21 mouse cellular contexts compared by ENCODE assay signal in the genomic region with DNA sequence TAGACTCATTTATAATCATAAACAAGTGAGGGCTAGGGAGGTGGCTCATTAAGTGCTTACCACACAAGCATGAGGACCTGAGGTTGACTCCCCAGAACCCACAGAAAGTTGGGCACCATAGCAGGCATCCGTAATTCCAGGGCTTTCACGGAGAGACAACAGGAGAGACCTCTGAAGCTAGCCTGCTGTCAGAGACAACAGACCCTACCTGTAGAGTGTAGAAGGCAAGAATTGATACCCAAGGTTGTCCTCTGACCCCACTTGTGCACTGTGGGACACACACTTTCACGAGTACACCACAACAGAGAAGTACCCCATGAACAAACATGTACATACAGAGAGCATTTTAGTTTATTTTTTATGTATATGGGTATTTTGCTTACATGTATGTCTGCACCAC. TPM values are rescaled to one million over a fixed set of nuclear protein-coding genes. Genes with fewer than 3 reads are reported as not detected.
DNase-seq lines count a peak whose midpoint lies in the region; ATAC-seq and TF ChIP-seq lines count a peak whose summit lies in the region.
"Had no signal": no experiment of that assay in that cellular context is flagged by ENCODE, and none has a peak within 500 bp of the region (broad histone marks: within the 10 kb centered on the region; RNA-seq: fewer than 3 reads in every experiment).

No protein-coding gene starts in this region.

- TF ChIP-seq POLR2A in spleen, adult 2 months (IDR thresholded peaks at IDR 0.05; ENCODE audit: low read depth, low read length), result no peak

- no peak overlapping the region for H3K4me2 ChIP-seq in forebrain, embryonic 16.5 days (ENCODE audit: low read length)
- H3K4me2 ChIP-seq in intestine, embryonic 14.5 days (ENCODE audit: low read length), result no peak overlapping the region
- H3K4me2 ChIP-seq in intestine, embryonic 15.5 days (replicated peaks), result no peak overlapping the region; the same call in 1 of the 2 replicates
- 0 out of 2 replicates have a peak overlapping the region, but pooled peaks have one; percentile 94 for H3K4me2 ChIP-seq in liver, postnatal 0 days (ENCODE audit: low read depth, low read length)

- no peak for DNase-seq in forebrain, embryonic 10.5 days (ENCODE audit: extremely low spot score, low spot score)
- DNase-seq in intestine, embryonic 14.5 days (ENCODE audit: low spot score), result peak; percentile 50
- DNase-seq in spleen, adult 2 months (ENCODE audit: low read depth in 1 of 2, low spot score in 2 of 2), result no peak
- DNase-seq in spleen, postnatal 36 days (ENCODE audit: low spot score in 2 of 2), result no peak
- no peak for DNase-seq in liver, postnatal 0 days
- DNase-seq in frontal cortex, postnatal 10 days (ENCODE audit: low spot score in 2 of 2), result no peak
- DNase-seq: adrenal gland, postnatal 25 days; cerebellum, postnatal 14 days; embryo, embryonic 11 days; forebrain, postnatal 0 days; gastrocnemius, postnatal 25 days; kidney, adult 11 months; thymus, adult 2 months had no signal

- H3K4me1 ChIP-seq in forebrain, embryonic 10.5 days, result peaks cover 34% of the 10 kb centered on the region
- peaks cover 20% of the 10 kb centered on the region for H3K4me1 ChIP-seq in forebrain, embryonic 16.5 days (replicated peaks; ENCODE audit: control insufficient read depth, insufficient read depth, low read length)
- peaks cover 23% of the 10 kb centered on the region for H3K4me1 ChIP-seq in intestine, embryonic 14.5 days (replicated peaks; ENCODE audit: control insufficient read depth, insufficient read depth, low read length)
- H3K4me1 ChIP-seq in intestine, embryonic 15.5 days (replicated peaks), result 0 out of 2 replicates have a peak, but pooled peaks cover 10% of the 10 kb centered on the region
- peaks cover 2% of the 10 kb centered on the region for H3K4me1 ChIP-seq in spleen, adult 2 months (ENCODE audit: control insufficient read depth, insufficient read depth, insufficient read length)
- peaks cover 20% of the 10 kb centered on the region for H3K4me1 ChIP-seq in liver, postnatal 0 days (ENCODE audit: insufficient read depth)

- H3K27me3 ChIP-seq in forebrain, embryonic 10.5 days (ENCODE audit: poor library complexity, severe bottlenecking), result no peaks in the 10 kb centered on the region
- H3K27me3 ChIP-seq in forebrain, embryonic 16.5 days (replicated peaks; ENCODE audit: control insufficient read depth, insufficient read depth, low read length), result no peaks in the 10 kb centered on the region
- no peaks in the 10 kb centered on the region for H3K27me3 ChIP-seq in intestine, embryonic 14.5 days (replicated peaks; ENCODE audit: control insufficient read depth, insufficient read depth, low read length)
- H3K27me3 ChIP-seq in intestine, embryonic 15.5 days (replicated peaks), result no peaks in the 10 kb centered on the region
- no peaks in the 10 kb centered on the region for H3K27me3 ChIP-seq in spleen, adult 2 months (ENCODE audit: control insufficient read depth, insufficient read depth, low read length)
- no peaks in the 10 kb centered on the region for H3K27me3 ChIP-seq in liver, postnatal 0 days (ENCODE audit: insufficient read depth, low read length)
- H3K27me3 ChIP-seq: hindbrain, embryonic 15.5 days; kidney, embryonic 15.5 days; limb, embryonic 15.5 days; midbrain, embryonic 13.5 days had no signal

- H3K9me3 ChIP-seq in forebrain, embryonic 10.5 days, result no peaks in the 10 kb centered on the region; the same call in 1 of the 2 replicates
- H3K9me3 ChIP-seq in forebrain, embryonic 16.5 days (ENCODE audit: control insufficient read depth, low read length), result no peaks in the 10 kb centered on the region
- no peaks in the 10 kb centered on the region for H3K9me3 ChIP-seq in intestine, embryonic 14.5 days (ENCODE audit: control insufficient read depth, low read length)
- no peaks in the 10 kb centered on the region for H3K9me3 ChIP-seq in intestine, embryonic 15.5 days
- no peaks in the 10 kb centered on the region for H3K9me3 ChIP-seq in liver, postnatal 0 days (ENCODE audit: low read length)
- H3K9me3 ChIP-seq: hindbrain, embryonic 15.5 days; kidney, embryonic 15.5 days; limb, embryonic 15.5 days; midbrain, embryonic 13.5 days had no signal

- no peak for ATAC-seq in forebrain, embryonic 16.5 days
- ATAC-seq in intestine, embryonic 14.5 days (replicated peaks; ENCODE audit: low FRiP score, low TSS enrichment, low read depth), result no peak
- no peak for ATAC-seq in intestine, embryonic 15.5 days
- no peak for ATAC-seq in liver, postnatal 0 days
- ATAC-seq: CD4-positive, CD25-positive, alpha-beta regulatory T cell, adult 4 months; forebrain, postnatal 0 days; lung, postnatal 0 days; midbrain, embryonic 13.5 days had no signal

- H3K4me3 ChIP-seq in forebrain, embryonic 10.5 days, result peak overlapping the region; percentile 77; the same call in 1 of the 2 replicates
- no peak overlapping the region for H3K4me3 ChIP-seq in forebrain, embryonic 16.5 days (replicated peaks; ENCODE audit: low read length)
- no peak overlapping the region for H3K4me3 ChIP-seq in intestine, embryonic 14.5 days (ENCODE audit: low read depth, low read length)
- H3K4me3 ChIP-seq in intestine, embryonic 15.5 days (replicated peaks), result no peak overlapping the region
- H3K4me3 ChIP-seq in spleen, adult 2 months (ENCODE audit: extremely low read depth, insufficient read depth, insufficient read length), result no peak overlapping the region
- no peak overlapping the region for H3K4me3 ChIP-seq in liver, postnatal 0 days (ENCODE audit: low read depth, low read length)

- no peak overlapping the region for H3K9ac ChIP-seq in forebrain, embryonic 16.5 days (replicated peaks; ENCODE audit: low read depth, low read length)
- no peak overlapping the region for H3K9ac ChIP-seq in intestine, embryonic 14.5 days (ENCODE audit: low read length)
- H3K9ac ChIP-seq in intestine, embryonic 15.5 days, result no peak overlapping the region
- no peak overlapping the region for H3K9ac ChIP-seq in liver, postnatal 0 days (replicated peaks)
- H3K9ac ChIP-seq: forebrain, postnatal 0 days had no signal

- H3K36me3 ChIP-seq in forebrain, embryonic 10.5 days (replicated peaks), result peaks cover 8% of the 10 kb centered on the region; the same call in 1 of the 2 replicates
- no peaks in the 10 kb centered on the region for H3K36me3 ChIP-seq in forebrain, embryonic 16.5 days (ENCODE audit: control insufficient read depth, insufficient read depth)
- 0 out of 2 replicates have a peak, but pooled peaks cover 8% of the 10 kb centered on the region for H3K36me3 ChIP-seq in intestine, embryonic 14.5 days (ENCODE audit: control insufficient read depth, insufficient read depth, low read length)
- H3K36me3 ChIP-seq in intestine, embryonic 15.5 days, result no peaks in the 10 kb centered on the region
- no peaks in the 10 kb centered on the region for H3K36me3 ChIP-seq in spleen, adult 2 months (ENCODE audit: control insufficient read depth, insufficient read depth, low read length)
- no peaks in the 10 kb centered on the region for H3K36me3 ChIP-seq in liver, postnatal 0 days (replicated peaks; ENCODE audit: insufficient read depth, low read length)
- H3K36me3 ChIP-seq: hindbrain, embryonic 15.5 days; kidney, embryonic 15.5 days; limb, embryonic 15.5 days; midbrain, embryonic 13.5 days had no signal

- 98% methylated on average over 3 of the region's 3 CpGs for WGBS in forebrain, embryonic 10.5 days
- 93% methylated on average over 3 of the region's 3 CpGs for WGBS in forebrain, embryonic 16.5 days
- 84% methylated on average over 3 of the region's 3 CpGs for WGBS in intestine, embryonic 14.5 days
- 88% methylated on average over 3 of the region's 3 CpGs for WGBS in intestine, embryonic 15.5 days
- 90% methylated on average over 3 of the region's 3 CpGs for WGBS in spleen, adult 2 months
- WGBS in liver, postnatal 0 days (ENCODE audit: insufficient replicate concordance), result 65% methylated on average over 3 of the region's 3 CpGs

- no peak for TF ChIP-seq CTCF in spleen, adult 2 months (IDR thresholded peaks at IDR 0.05; ENCODE audit: extremely low read depth, insufficient read depth, insufficient read length, insufficient replicate concordance)
- no peak for TF ChIP-seq CTCF in liver, postnatal 0 days (IDR thresholded peaks at IDR 0.05; ENCODE audit: low read depth)

- no peak overlapping the region for H3K27ac ChIP-seq in forebrain, embryonic 10.5 days
- no peak overlapping the region for H3K27ac ChIP-seq in forebrain, embryonic 16.5 days (ENCODE audit: low read length)
- no peak overlapping the region for H3K27ac ChIP-seq in intestine, embryonic 14.5 days (ENCODE audit: low read depth)
- no peak overlapping the region for H3K27ac ChIP-seq in intestine, embryonic 15.5 days
- H3K27ac ChIP-seq in spleen, adult 2 months (ENCODE audit: insufficient read depth, low read length), result 0 out of 2 replicates have a peak overlapping the region, but pooled peaks have one; percentile 13
- H3K27ac ChIP-seq in liver, postnatal 0 days (ENCODE audit: low read depth), result 0 out of 2 replicates have a peak overlapping the region, but pooled peaks have one; percentile 19
- H3K27ac ChIP-seq: hindbrain, embryonic 15.5 days had no signal

- TF ChIP-seq EP300 in liver, postnatal 0 days (IDR thresholded peaks at IDR 0.05; ENCODE audit: low read depth), result no peak

RNA-seq across cellular contexts. Expression of gene Scaf11, which starts 2.0 kb away (rescaled TPM):
- 105 and 106 TPM in 2 replicates for polyA plus RNA-seq in forebrain, embryonic 10.5 days (2016; fragmentation: Nextera tagmentation; extraction: Ambion mirVana)
- polyA plus RNA-seq in forebrain, embryonic 16.5 days (2015; fragmentation: Nextera tagmentation; extraction: Ambion mirVana), result 53.2 and 57.7 TPM in 2 replicates
- 104 and 109 TPM in 2 replicates for polyA plus RNA-seq in intestine, embryonic 14.5 days (2014; fragmentation: Nextera tagmentation; extraction: Ambion mirVana)
- 89.8 and 102 TPM in 2 replicates for polyA plus RNA-seq in intestine, embryonic 15.5 days (2015; fragmentation: Nextera tagmentation; extraction: Ambion mirVana)
- 16.3 and 20.3 TPM in 2 replicates for polyA plus RNA-seq in spleen, adult 2 months (2012; rRNA removed)
- 32.5 and 35.6 TPM in 2 replicates for polyA plus RNA-seq in liver, postnatal 0 days (2015; fragmentation: Nextera tagmentation; extraction: Ambion mirVana)

Comparison
In these comparisons a context has a peak if more than half of its experiments do, and no peak if none do; other contexts are left out.
1. H3K27ac ChIP-seq: peak in spleen, adult 2 months (single experiment) and liver, postnatal 0 days (single experiment); none in forebrain, embryonic 10.5 days (single experiment), forebrain, embryonic 16.5 days (single experiment), intestine, embryonic 14.5 days (single experiment) and intestine, embryonic 15.5 days (single experiment).